Mouse (Mus musculus): ENCODE measurements around the gene Cnot11. TPM values are rescaled to one million over a fixed set of nuclear protein-coding genes. Genes with fewer than 3 reads are reported as not detected.

The Cnot11 gene
- polyA plus RNA-seq, 1 experiment = 73.3 TPM

- Histone ChIP-seq H3K9ac (ENCODE audit: low read depth, poor library complexity, severe bottlenecking) (no peak overlapping the region), H3K4me1 (ENCODE audit: control insufficient read depth, insufficient read depth, low read length) (no peaks in the 10 kb centered on the region), H3K36me3 (ENCODE audit: control insufficient read depth, insufficient read depth, low read length, poor library complexity, severe bottlenecking) (peaks cover 52% of the 10 kb centered on the region), H3K27me3 (ENCODE audit: control insufficient read depth, insufficient read depth, low read length, poor library complexity, severe bottlenecking) (no peaks in the 10 kb centered on the region), H3K4me3 (ENCODE audit: low read depth, low read length) (no peak overlapping the region), H3K9me3 (replicated peaks; ENCODE audit: control insufficient read depth, insufficient read depth, low read length, poor library complexity, severe bottlenecking) (no peaks in the 10 kb centered on the region), H3K27ac (ENCODE audit: insufficient read depth, low read length) (no peak overlapping the region)
- no peak for TF ChIP-seq POLR2A (IDR thresholded peaks at IDR 0.05; ENCODE audit: insufficient read depth, low read length)
- TF ChIP-seq EP300 (IDR thresholded peaks at IDR 0.05; ENCODE audit: insufficient read depth, low read depth, low read length) = no peak
- TF ChIP-seq CTCF (IDR thresholded peaks at IDR 0.05; ENCODE audit: low read depth, low read length) = no peak
Measured at GRCm38 (mm10) chr1:39549831-39550230, 15.0 kb downstream of the Cnot11 start.

DNA sequence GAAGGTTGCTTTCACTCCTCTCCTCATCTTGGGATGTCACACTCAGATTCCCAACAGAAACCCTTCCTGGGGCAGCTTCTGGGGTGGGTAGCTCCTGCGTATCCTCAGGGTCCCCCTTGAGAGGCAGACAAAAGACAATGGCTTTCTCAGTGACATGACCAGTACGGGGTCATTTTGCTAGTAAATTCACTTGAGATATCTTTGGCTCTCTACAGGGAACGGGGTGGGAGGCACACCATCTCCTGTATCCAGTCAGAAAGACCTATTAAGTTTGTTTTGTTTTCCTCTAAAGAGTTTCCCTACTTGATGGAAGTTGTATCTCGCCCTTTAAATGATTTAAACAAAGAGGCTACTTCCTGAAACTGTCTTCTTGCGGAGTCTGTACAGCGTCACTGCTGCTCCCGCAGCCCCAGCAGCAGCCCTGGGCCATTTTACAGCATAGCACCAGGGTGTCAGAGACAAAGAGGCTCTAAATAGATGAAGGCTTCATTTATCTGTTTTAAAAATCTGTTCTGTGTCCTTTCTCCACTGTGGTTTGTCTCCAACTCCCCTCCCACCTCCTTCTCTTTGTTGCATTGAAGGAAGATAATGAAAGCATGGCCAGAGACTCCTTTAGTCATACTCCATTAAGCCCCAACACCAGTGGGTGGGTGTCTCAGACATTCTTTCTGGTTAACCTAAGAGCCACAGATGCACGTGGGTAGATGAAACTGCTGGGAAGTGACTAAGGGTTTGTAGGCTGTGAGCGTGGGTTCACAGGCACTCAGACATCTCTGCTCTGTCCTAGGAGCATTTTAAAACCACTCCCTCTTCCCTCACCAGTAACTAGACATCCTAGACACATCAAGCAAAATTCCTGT lies 21.0 kb downstream of the Cnot11 start:
- Histone ChIP-seq H3K4me3 (ENCODE audit: low read depth, low read length) (no peak overlapping the region), H3K36me3 (ENCODE audit: control insufficient read depth, insufficient read depth, low read length, poor library complexity, severe bottlenecking) (peaks cover 42% of the 10 kb centered on the region), H3K9me3 (replicated peaks; ENCODE audit: control insufficient read depth, insufficient read depth, low read length, poor library complexity, severe bottlenecking) (no peaks in the 10 kb centered on the region), H3K4me1 (ENCODE audit: control insufficient read depth, insufficient read depth, low read length) (no peaks in the 10 kb centered on the region), H3K27ac (ENCODE audit: insufficient read depth, low read length) (no peak overlapping the region), H3K27me3 (ENCODE audit: control insufficient read depth, insufficient read depth, low read length, poor library complexity, severe bottlenecking) (no peaks in the 10 kb centered on the region), H3K9ac (ENCODE audit: low read depth, poor library complexity, severe bottlenecking) (no peak overlapping the region)
- no peak for TF ChIP-seq EP300 (IDR thresholded peaks at IDR 0.05; ENCODE audit: insufficient read depth, low read depth, low read length)
- TF ChIP-seq CTCF (IDR thresholded peaks at IDR 0.05; ENCODE audit: low read depth, low read length) = no peak
- no peak for TF ChIP-seq POLR2A (IDR thresholded peaks at IDR 0.05; ENCODE audit: insufficient read depth, low read length)

DNA sequence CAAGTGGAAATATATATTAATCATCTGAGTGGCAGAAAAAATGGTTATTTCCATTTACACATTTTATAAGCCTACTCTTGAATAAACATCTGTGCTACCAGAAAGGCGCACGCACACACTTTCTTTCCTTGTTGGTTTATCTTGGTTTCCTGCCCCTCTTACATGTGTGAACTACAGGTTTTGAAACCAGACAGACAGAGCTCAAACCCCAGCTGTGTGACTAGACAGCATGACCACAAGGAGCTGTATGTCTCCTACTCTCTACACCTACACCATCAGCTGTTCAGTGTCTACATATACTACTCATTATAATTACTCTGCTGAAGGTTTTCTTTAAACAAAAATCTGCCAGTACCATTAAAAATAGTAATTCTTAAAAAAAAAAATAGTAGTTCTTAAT lies 24.2 kb downstream of the Cnot11 start:
- Histone ChIP-seq H3K27me3 (ENCODE audit: control insufficient read depth, insufficient read depth, low read length, poor library complexity, severe bottlenecking) (no peaks in the 10 kb centered on the region), H3K4me1 (ENCODE audit: control insufficient read depth, insufficient read depth, low read length) (peaks cover 1% of the 10 kb centered on the region), H3K4me3 (ENCODE audit: low read depth, low read length) (no peak overlapping the region), H3K36me3 (ENCODE audit: control insufficient read depth, insufficient read depth, low read length, poor library complexity, severe bottlenecking) (peaks cover 30% of the 10 kb centered on the region), H3K9ac (ENCODE audit: low read depth, poor library complexity, severe bottlenecking) (no peak overlapping the region), H3K27ac (ENCODE audit: insufficient read depth, low read length) (no peak overlapping the region), H3K9me3 (replicated peaks; ENCODE audit: control insufficient read depth, insufficient read depth, low read length, poor library complexity, severe bottlenecking) (no peaks in the 10 kb centered on the region)
- TF ChIP-seq CTCF (IDR thresholded peaks at IDR 0.05; ENCODE audit: low read depth, low read length) (no peak), EP300 (IDR thresholded peaks at IDR 0.05; ENCODE audit: insufficient read depth, low read depth, low read length) (no peak), POLR2A (IDR thresholded peaks at IDR 0.05; ENCODE audit: insufficient read depth, low read length) (no peak)

GRCm38 (mm10) chr1:39561920-39562319 lies 27.1 kb downstream of the Cnot11 start:
- peaks cover 3% of the 10 kb centered on the region for H3K4me1 ChIP-seq (ENCODE audit: control insufficient read depth, insufficient read depth, low read length)
- TF ChIP-seq EP300 (IDR thresholded peaks at IDR 0.05; ENCODE audit: insufficient read depth, low read depth, low read length) (no peak), CTCF (IDR thresholded peaks at IDR 0.05; ENCODE audit: low read depth, low read length) (no peak), POLR2A (IDR thresholded peaks at IDR 0.05; ENCODE audit: insufficient read depth, low read length) (no peak)
- H3K4me3 ChIP-seq (ENCODE audit: low read depth, low read length) = no peak overlapping the region
- peaks cover 26% of the 10 kb centered on the region for H3K36me3 ChIP-seq (ENCODE audit: control insufficient read depth, insufficient read depth, low read length, poor library complexity, severe bottlenecking)
- no peaks in the 10 kb centered on the region for H3K27me3 ChIP-seq (ENCODE audit: control insufficient read depth, insufficient read depth, low read length, poor library complexity, severe bottlenecking)
- H3K27ac ChIP-seq (ENCODE audit: insufficient read depth, low read length) = no peak overlapping the region
- no peak overlapping the region for H3K9ac ChIP-seq (ENCODE audit: low read depth, poor library complexity, severe bottlenecking)
- no peaks in the 10 kb centered on the region for H3K9me3 ChIP-seq (replicated peaks; ENCODE audit: control insufficient read depth, insufficient read depth, low read length, poor library complexity, severe bottlenecking)

GRCm38 (mm10) chr1:39563161-39563560 lies 28.4 kb downstream of the Cnot11 start:
- TF ChIP-seq EP300 (IDR thresholded peaks at IDR 0.05; ENCODE audit: insufficient read depth, low read depth, low read length) (no peak), POLR2A (IDR thresholded peaks at IDR 0.05; ENCODE audit: insufficient read depth, low read length) (no peak), CTCF (IDR thresholded peaks at IDR 0.05; ENCODE audit: low read depth, low read length) (no peak)
- H3K9ac ChIP-seq (ENCODE audit: low read depth, poor library complexity, severe bottlenecking) = no peak overlapping the region
- H3K36me3 ChIP-seq (ENCODE audit: control insufficient read depth, insufficient read depth, low read length, poor library complexity, severe bottlenecking) = peaks cover 26% of the 10 kb centered on the region
- peaks cover 3% of the 10 kb centered on the region for H3K4me1 ChIP-seq (ENCODE audit: control insufficient read depth, insufficient read depth, low read length)
- H3K27me3 ChIP-seq (ENCODE audit: control insufficient read depth, insufficient read depth, low read length, poor library complexity, severe bottlenecking) = no peaks in the 10 kb centered on the region
- H3K9me3 ChIP-seq (replicated peaks; ENCODE audit: control insufficient read depth, insufficient read depth, low read length, poor library complexity, severe bottlenecking) = no peaks in the 10 kb centered on the region
- H3K27ac ChIP-seq (ENCODE audit: insufficient read depth, low read length) = no peak overlapping the region
- H3K4me3 ChIP-seq (ENCODE audit: low read depth, low read length) = no peak overlapping the region

GRCm38 (mm10) chr1:39564603-39565002 lies 29.8 kb downstream of the Cnot11 start:
- H3K4me3 ChIP-seq (ENCODE audit: low read depth, low read length) = no peak overlapping the region
- no peak overlapping the region for H3K9ac ChIP-seq (ENCODE audit: low read depth, poor library complexity, severe bottlenecking)
- H3K27me3 ChIP-seq (ENCODE audit: control insufficient read depth, insufficient read depth, low read length, poor library complexity, severe bottlenecking) = no peaks in the 10 kb centered on the region
- H3K9me3 ChIP-seq (replicated peaks; ENCODE audit: control insufficient read depth, insufficient read depth, low read length, poor library complexity, severe bottlenecking) = no peaks in the 10 kb centered on the region
- H3K27ac ChIP-seq (ENCODE audit: insufficient read depth, low read length) = no peak overlapping the region
- H3K36me3 ChIP-seq (ENCODE audit: control insufficient read depth, insufficient read depth, low read length, poor library complexity, severe bottlenecking) = peaks cover 19% of the 10 kb centered on the region
- TF ChIP-seq EP300 (IDR thresholded peaks at IDR 0.05; ENCODE audit: insufficient read depth, low read depth, low read length) (no peak), CTCF (IDR thresholded peaks at IDR 0.05; ENCODE audit: low read depth, low read length) (no peak), POLR2A (IDR thresholded peaks at IDR 0.05; ENCODE audit: insufficient read depth, low read length) (no peak)
- peaks cover 3% of the 10 kb centered on the region for H3K4me1 ChIP-seq (ENCODE audit: control insufficient read depth, insufficient read depth, low read length)

Measured in ES-Bruce4 (cell line).